Mouse (Mus musculus): ENCODE data around the gene Rufy1.

Gene Rufy1

DNA sequence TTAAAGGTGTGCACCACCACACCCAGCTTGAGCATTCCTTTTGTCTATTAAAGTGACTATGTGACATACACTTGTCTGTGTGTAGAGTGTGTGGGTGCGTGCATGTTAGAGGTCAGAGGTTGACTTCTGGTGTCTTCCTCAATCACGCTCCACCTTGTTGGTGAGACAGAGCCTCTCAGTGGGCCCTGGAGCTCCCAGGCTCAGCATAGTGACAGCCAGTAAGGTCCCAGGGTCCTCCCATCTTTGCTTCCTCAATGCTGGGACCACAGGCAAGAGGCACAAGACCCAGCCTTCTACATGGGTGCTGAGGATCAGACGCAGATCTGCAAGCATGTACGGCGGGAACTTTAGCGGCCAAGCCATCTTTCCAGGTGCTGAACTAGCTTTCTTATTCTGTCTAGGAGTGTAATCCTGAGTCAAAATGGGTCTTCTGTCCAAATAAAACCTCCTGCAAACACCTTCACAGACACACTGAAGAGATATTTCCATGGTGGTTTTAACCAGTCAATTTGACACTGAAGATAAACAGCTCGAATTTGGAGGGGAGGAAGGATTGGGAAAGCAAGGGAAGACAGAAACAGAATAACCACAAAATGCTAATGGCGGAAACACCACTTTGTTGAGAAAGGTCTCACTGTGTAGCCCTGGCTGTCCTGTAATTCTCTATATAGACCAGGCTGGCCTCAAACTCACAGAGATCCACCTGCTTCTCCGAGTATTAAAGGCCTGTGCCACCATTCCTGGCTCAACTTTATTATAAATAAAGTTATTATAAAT lies 84.5 kb downstream of the Rufy1 start:
- DNase-seq (ENCODE audit: low spot score): no peak

DNA sequence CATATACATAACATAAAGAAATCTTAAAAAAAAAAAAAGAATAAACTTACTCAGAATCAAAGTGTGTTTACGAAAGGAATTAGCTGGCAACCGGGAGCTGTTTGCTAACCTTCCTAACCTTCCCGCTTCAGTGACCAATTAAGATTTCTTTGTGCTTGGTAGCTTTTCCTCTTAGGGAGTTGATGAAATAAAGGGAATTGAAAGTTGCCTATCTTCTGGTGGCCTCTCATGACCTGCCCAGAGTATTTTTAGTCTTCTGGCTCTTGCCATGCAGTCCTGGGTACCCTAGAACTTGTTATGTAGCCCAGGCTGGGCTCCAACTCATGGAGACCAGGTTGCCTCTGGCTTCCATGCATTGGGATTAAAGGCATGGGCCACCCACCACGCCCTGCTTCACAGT lies 85.4 kb downstream of the Rufy1 start:
- DNase-seq (ENCODE audit: low spot score): no peak

Measured in embryo, embryonic 10.5 days (tissue).